Mouse (Mus musculus) thymus, adult 2 months (tissue): ENCODE results near the gene Zcchc24. TPM values are rescaled to one million over a fixed set of nuclear protein-coding genes. Genes with fewer than 3 reads are reported as not detected.

Experiments used
- DNase-seq: peaks from one replicate; pipeline ENCODE4 v3.0.0; 2021
- H3K27ac ChIP-seq: fragments of 200-500 bp; 2 replicates; pipeline ENCODE4 v1.5.1; 2012; ENCODE audit warnings: low read length, control low read depth; ENCODE audit not compliant: control insufficient read depth, insufficient read depth
- H3K27me3 ChIP-seq: fragments of 200-500 bp; 2 replicates; pipeline ENCODE4 v1.6.1; 2012; ENCODE audit warnings: mild to moderate bottlenecking, low read length, moderate library complexity, mixed read lengths; ENCODE audit not compliant: control insufficient read depth, insufficient read depth
- H3K36me3 ChIP-seq: fragments of 200-500 bp; 2 replicates; pipeline ENCODE4 v1.6.1; 2012; ENCODE audit warnings: mild to moderate bottlenecking, low read length, moderate library complexity; ENCODE audit not compliant: control insufficient read depth, insufficient read depth
- H3K4me1 ChIP-seq: fragments of 200-500 bp; replicated peaks from 2 replicates; pipeline ENCODE4 v1.6.1; 2012; ENCODE audit warnings: low read length; ENCODE audit not compliant: control insufficient read depth, insufficient read depth
- H3K4me3 ChIP-seq: fragments of 200-500 bp; 2 replicates; pipeline ENCODE4 v1.5.1; 2012; ENCODE audit warnings: mild to moderate bottlenecking, low read length, control low read depth, moderate library complexity; ENCODE audit not compliant: control insufficient read depth, insufficient read depth
- CTCF ChIP-seq: fragments of 200-500 bp; IDR thresholded peaks from 2 replicates; pipeline ENCODE4 v1.5.1; 2012; ENCODE audit warnings: mild to moderate bottlenecking, control low read depth, low read length, moderate library complexity, borderline replicate concordance; ENCODE audit not compliant: control insufficient read depth, poor library complexity, insufficient read depth; ENCODE audit errors: extremely low read depth
- POLR2A ChIP-seq: fragments of 200-500 bp; IDR thresholded peaks from 2 replicates; pipeline ENCODE4 v1.6.1; 2012; ENCODE audit warnings: mild to moderate bottlenecking, low read length, control low read depth, moderate library complexity; ENCODE audit not compliant: control insufficient read depth, poor library complexity, insufficient read depth; ENCODE audit errors: extremely low read depth
- WGBS: fragments of 180-500 bp; shearing (Covaris S2); methylation state at CpG from one replicate; pipeline ENCODE4 v1.1.7; 2018; 5-methylcytosine and 5-hydroxymethylcytosine counted together
- polyA plus RNA-seq: library from polyadenylated mRNA; depleted of rRNA; stranded (reverse); fragments of >200 nt; gene quantifications from 2 replicates; pipeline ENCODE4 v1.2.3, GENCODE M21; 2012; rRNA removed

Zcchc24 gene
- polyA plus RNA-seq, 1 experiment, result 26.2 TPM

DNA sequence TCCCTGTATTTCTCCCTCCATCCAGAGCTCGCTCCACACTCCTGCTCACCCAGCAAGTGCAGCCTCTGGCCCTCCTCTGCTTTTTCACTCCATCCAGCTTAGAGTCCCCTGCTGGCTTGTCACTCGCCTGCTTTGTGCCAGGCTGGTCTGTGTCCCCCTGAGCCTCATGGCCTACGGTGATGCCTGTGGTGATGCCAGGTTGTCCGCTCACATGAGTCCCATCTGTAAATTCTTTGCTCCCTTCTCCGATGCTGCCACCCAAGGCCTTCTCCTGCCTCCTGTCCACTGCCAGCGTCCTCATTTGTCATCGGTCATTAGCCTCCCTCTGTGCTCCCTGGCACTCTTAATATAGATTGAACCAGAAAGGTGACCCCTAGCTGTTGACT, 104.5 kb downstream of the Zcchc24 start:
- Histone ChIP-seq H3K36me3 (peaks cover 26% of the 10 kb centered on the region), H3K27me3 (no peaks in the 10 kb centered on the region), H3K4me1 (no peaks in the 10 kb centered on the region), H3K4me3 (no peak overlapping the region), H3K27ac (no peak overlapping the region)
- DNase-seq, result no peak
- WGBS, result 98% methylated on average over 7 of the region's 7 CpGs
- TF ChIP-seq CTCF, result no peak
- no peak for TF ChIP-seq POLR2A

DNA sequence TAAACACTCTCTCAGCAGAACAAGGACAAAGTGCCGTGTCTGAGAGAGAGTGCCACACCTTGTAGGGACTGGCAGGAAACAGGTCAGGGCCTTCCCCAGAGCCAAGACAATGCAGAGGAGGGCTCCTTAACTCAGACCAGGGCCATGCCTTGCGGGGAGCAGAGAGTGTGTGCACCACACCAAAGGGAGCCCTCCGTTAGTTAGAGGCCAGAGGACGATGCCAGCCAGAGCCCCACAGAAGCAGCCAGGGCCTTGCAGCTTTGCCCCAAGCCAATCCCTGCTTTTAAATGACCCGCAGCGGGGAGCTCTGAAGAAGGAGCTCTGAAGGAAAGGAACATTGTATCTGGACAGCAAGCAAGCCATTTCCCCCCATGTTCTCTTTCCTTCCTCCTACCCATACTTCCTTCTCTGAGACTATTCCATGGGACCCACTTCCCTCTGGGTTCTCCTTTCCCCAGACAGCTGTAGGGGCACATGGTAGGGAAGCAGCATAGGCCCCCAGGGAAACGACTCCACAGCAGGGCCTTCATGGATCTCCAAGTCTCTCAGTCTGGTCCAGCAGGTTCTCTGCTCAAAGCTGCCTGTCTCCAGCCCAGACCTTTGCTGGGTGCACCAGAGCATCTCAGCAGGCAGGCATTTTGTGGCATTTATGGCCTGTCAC, 105.1 kb downstream of the Zcchc24 start:
- no peak overlapping the region for H3K4me3 ChIP-seq
- TF ChIP-seq CTCF (no peak), POLR2A (no peak)
- no peak for DNase-seq
- peaks cover 31% of the 10 kb centered on the region for H3K36me3 ChIP-seq
- no peak overlapping the region for H3K27ac ChIP-seq
- no peaks in the 10 kb centered on the region for H3K4me1 ChIP-seq
- WGBS, result 91% methylated on average over 7 of the region's 7 CpGs
- no peaks in the 10 kb centered on the region for H3K27me3 ChIP-seq

Other genes with a start within 250 kb of the Zcchc24 start
- gene Ppif, start 74.9 kb downstream of the Zcchc24 start, polyA plus RNA-seq, result 105 and 108 TPM in 2 replicates
- 113 and 122 TPM in 2 replicates for gene Anxa11, start 73.1 kb upstream of the Zcchc24 start, polyA plus RNA-seq
- gene Plac9a, start 134.1 kb upstream of the Zcchc24 start, polyA plus RNA-seq, result 1.3 TPM in 1 of 2 replicates, not detected in the other
- gene Tmem254a, start 158.6 kb upstream of the Zcchc24 start, polyA plus RNA-seq, result 2.4 and 3.5 TPM in 2 replicates
- gene Cphx1, start 169.3 kb upstream of the Zcchc24 start, polyA plus RNA-seq, result not detected in 2 replicates
- gene Duxbl1, start 209.5 kb upstream of the Zcchc24 start, polyA plus RNA-seq, result 0.54 and 0.82 TPM in 2 replicates